Mouse (Mus musculus) bone marrow macrophage, adult 2 months (primary cell): ENCODE measurements around the gene Pnldc1.

Experiments used
- CTCF ChIP-seq: IDR thresholded peaks from 2 replicates; pipeline ENCODE4 v1.5.1; 2012; ENCODE audit warnings: low read depth, mild to moderate bottlenecking, low read length, moderate library complexity
- POLR2A ChIP-seq: IDR thresholded peaks from 2 replicates; pipeline ENCODE4 v1.6.1; 2012; ENCODE audit warnings: mild to moderate bottlenecking, low read depth, low read length, borderline replicate concordance

GRCm38 (mm10) chr17:12886620-12887019, 23.4 kb downstream of the Pnldc1 start:
- TF ChIP-seq POLR2A (no peak), CTCF (no peak)
